Mouse (Mus musculus) adrenal gland, postnatal 36 days (tissue): Measurements from ENCODE around the gene 1700069L16Rik. TPM values are rescaled to one million over a fixed set of nuclear protein-coding genes. Genes with fewer than 3 reads are reported as not detected.

Experiments used
- DNase-seq, 2 experiments: peaks; one replicate each; pipeline ENCODE4 v3.0.0; 2021; ENCODE audit warnings: mixed read lengths in 1 of 2
- total RNA-seq, 2 experiments: library from RNA; stranded (reverse); gene quantifications; 2 replicates each; pipeline ENCODE4 v1.2.3; 2021

Gene 1700069L16Rik
- total RNA-seq, 2 experiments from 2014 or later = not detected

DNA sequence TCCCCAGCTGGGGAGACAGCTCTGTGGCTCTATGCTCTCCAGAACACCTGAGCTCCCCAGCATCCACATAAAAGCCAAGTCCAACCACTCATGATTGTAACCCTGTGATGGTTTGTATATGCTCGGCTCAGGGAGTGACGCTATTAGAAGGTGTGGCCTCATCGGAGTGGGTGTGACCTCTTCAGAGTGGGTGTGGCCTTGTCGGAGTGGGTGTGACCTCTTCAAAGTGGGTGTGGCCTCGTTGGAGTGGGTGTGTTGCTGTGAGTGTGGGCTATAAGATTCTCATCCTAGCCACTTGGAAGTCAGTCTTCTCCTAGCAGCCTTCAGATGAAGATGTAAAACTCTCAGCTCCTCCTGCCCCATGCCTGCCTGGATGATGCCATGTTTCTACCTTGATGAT, 37.1 kb downstream of the 1700069L16Rik start:
- DNase-seq = no peak

DNA sequence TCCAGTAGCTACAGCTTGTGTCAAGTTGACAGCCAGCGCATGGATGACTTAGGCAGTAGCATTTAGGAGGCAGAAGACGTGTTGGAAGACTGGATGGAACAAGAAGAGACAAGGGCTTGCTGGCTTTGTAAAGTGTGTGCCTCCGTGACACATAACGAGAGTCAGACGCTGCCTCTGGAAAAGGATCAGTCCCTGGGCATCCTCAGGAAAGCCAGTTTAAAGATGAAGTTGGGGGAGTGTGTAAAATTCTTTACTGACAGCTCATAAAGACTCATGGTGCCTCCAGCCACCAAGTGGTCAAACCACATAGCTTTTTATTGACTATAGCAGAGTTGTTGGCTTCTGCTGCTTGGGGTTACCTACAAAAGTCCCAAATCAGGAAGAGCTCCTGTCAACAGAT, 39.1 kb downstream of the 1700069L16Rik start:
- no peak for DNase-seq

DNA sequence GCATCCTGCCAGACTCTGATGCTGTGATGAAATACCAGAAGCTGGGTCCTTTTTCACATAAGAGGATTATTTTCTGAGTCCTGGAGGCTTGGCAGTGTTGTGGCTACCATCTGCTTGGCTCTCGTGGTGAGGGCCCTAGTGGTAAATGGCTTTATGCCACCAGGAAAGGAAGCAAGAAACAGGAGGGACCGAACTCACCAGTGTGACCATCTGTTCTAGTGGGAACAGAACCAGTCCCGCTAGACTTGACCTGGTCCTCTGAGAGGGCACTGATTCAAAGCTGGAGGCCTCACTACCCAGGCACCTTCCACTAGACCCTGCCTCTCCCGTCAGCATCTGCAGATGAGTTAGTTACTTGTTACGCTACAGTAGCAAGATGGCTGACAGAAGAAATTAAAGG, 41.3 kb downstream of the 1700069L16Rik start:
- no peak for DNase-seq

DNA sequence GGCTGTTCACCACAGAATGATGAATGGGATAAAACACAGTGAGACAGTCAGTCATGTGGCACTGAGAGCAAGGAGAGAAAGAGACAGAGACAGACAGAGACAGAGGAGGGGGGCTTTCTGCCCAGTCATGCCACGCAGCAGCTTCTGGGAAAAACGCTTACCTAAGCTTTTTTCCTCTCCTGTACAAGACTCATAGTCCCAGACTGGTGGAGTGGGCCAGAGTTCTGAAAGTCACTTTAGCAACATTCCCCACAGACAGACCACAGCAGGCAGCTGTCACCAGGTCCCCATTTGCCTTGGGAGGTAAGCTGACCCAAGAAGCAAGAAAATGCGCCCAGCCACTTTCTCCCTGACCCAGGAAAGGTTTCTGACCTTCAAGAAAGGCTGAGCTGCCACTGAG, 42.1 kb downstream of the 1700069L16Rik start:
- no peak for DNase-seq

DNA sequence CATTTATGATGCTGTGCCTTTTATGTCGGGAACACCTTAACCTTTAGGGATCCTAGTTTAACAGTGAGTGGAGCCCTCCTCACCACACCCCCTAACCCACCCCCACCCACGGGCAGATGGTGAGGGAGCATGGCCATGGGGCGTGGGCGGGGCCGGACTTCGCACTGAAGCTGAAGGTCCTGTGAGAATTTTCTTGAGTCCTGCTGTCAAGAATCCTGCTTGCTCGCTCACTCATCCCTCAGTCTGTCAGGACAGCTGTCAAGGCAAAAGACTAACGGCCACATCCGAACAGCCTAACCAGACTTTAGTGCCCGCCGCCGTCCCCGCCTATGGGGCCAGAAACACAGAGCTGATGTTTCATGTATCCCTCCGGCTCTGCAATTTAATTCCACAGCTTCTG, 43.4 kb downstream of the 1700069L16Rik start:
- DNase-seq = no peak

DNA sequence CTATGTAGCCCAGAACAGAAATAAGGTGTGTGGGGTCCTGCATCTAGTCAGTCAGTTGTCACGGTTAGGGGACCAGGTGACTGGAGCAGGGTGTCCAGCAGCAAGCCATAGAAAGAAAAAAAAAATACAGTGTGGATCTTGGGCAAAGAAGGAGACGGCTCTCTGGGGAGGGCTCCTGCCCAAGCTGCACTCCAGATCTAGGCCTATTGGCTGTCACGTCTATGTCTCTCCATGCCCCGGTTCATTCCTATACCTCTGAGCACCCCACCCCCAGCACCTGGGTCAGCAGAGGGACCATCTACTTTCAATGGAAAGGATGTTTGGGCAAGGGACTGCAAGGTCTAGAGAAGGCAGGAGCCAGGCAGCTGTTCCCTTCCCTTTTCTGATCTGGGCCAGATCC, 45.1 kb downstream of the 1700069L16Rik start:
- no peak for DNase-seq

DNA sequence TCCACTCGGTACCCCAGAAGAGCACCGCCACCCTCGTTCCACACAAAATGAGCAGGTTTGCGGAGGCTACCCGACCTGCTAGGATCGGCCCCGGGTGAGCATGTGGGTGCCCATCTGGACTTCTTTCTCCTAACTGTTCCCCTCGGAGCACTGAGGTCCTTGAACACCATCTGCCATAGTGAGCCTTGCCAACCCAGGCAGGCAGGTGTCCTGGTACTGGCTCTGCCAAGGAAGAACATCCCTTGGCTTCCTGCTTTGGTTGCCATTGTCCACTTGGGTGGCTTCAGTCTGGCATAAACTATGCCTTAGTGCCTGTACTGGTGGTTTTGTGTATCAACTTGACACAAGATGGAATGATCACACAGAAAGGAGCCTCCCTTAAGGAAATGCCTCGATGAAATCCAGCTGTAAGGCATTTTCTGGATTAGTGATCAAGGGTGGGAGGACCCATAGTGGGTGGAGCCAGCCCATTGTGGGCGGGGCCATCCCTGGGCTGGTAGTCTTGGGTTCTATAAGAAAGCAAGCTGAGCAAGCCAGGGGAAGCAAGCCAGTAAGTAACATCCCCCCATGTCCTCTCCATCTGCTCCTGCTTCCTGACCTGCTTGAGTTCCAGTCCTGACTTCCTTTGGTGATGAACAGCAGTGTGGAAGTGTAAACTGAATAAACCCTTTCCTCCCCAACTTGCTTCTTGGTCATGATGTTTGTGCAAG, 45.7 kb downstream of the 1700069L16Rik start:
- DNase-seq = no peak

DNA sequence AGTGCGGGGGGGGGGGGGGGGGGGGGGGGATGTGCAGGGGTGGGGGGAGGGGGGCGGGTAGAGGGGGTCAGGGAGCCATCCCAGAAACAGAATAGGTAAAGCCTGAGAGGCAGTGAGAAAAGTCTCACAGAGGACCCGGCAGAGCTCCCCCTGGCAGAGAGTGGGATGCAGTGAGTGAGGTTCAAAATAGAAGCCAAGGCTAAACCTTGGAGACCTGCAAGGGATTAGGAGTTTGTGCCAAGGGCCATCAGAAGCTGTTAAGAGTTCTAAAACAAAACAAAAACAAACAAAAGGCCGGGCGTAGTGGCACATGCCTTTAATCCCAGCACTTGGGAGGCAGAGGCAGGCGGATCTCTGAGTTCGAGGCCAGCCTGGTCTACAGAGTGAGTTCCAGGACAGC, 47.0 kb downstream of the 1700069L16Rik start:
- no peak for DNase-seq

DNA sequence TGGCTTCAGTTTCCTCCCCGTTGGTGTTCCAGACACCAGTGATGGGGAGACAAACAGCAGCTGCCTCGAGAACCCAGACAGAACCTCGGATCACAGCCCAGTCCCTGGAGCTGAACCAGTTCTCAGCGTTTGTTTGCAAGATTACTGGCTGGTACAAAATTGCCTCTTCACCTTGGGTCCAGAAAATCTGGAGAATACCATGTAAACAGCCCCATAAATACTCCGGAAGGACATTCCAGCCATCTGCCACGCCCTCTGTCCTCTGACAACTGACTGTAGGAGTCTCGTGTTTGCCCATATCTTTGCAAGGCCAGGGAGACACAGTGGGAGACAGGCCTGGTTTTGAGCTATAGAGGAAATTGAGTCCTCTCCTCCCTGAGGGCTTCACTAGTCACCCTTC, 49.7 kb downstream of the 1700069L16Rik start:
- DNase-seq = no peak

DNA sequence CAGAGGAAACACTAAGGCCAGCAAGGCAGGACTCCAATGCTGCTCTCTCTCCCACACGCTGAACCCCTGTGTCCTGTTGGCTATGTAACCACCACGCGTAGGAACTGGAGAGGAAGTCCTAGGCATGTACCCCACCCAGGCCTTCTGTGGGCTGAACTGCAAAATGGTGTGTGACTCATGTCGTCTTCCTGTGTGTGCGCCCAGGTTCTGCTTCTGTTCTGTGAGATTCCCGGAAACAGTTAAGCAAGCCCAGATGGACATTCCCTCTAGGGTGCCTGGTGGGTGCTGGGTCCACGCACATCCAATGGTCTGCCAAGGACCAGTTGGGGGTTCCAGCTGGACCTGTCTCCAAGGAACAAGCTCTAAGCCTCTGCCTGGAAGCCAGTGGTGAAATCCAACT, 52.1 kb downstream of the 1700069L16Rik start:
- peak; percentile 13 to 42 for DNase-seq

DNA sequence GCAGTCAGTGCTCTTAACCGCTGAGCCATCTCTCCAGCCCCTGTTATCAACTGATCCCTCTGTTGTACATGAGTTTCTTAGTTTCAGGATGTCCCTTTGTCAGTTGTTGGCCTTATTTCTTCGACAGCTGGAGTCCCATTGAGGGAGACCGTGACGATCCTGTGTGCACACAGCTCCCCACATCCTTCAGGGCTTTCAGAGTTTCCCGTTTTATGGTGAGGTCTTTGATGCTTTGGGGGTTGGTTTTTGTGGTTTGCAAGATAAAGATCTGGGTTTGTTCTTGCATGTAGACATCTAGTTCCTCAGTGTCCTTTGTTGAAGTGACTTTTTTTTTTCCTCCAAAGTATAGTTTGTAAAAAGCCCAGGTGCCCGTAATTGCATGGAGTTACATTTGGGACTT, 54.0 kb downstream of the 1700069L16Rik start:
- no peak for DNase-seq

DNA sequence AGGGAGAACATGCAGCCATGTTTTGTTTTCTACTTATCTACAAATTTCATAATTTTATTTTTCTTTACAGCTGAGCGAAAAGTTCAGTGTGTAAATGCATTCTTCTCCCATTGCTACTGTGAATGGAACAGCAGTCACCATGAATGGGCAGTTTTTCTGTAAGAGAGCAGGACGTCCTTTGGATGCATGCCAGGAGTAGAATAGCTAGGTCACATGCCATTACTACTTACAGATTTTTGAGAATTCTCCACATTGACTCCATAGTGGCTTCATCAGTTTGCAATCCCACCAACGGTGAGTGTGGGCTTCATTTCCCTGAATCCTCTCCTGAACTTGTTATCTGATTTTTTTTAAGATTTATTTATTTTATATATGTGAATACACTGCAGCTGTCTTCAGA, 54.5 kb downstream of the 1700069L16Rik start:
- DNase-seq = no peak

DNA sequence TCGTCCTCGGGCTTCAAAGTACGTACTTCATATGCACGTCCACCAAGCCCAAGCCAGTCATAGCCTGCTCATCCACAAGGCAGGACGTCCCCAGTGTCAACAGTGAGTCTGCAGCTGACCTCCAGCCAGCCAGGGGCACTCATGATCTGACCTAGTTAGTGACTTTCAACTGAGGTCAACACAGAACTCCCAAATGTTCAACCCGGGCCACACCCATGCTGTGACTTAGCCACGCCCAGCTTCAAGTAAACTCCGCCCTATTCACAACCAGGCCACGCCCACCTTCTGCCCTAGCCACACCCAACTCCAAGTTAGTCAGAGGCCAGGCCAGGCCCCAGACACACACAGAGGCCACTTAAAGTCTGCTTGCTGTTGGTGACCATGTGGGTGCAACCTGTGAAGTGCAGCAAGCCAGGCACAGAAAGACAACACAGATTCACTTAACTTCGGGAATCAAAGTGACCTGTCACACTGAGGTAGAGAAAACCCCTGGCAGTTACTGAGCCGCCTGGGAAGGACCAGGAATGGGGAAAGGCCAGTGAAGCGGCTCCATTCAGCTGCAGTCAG, 59.9 kb downstream of the 1700069L16Rik start:
- DNase-seq = no peak

DNA sequence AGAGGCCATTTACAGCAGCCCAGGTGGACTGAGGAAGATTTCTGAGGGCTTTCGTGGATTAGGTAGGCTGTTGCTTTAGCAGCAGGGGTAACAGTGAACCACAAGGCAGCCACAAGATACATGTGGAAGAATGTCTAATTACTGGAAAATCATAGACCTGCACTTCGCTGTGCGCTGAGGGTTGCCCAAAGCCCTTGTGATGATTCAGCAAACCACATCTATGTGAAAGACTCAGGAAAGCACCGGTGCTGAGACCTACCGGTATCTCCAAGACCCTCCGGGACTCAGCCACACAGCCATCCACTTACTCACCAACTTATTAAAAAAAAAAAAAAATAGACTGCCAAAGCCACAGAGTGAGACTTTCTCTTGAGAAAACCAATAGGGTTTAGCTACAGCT, 60.4 kb downstream of the 1700069L16Rik start:
- DNase-seq = no peak

DNA sequence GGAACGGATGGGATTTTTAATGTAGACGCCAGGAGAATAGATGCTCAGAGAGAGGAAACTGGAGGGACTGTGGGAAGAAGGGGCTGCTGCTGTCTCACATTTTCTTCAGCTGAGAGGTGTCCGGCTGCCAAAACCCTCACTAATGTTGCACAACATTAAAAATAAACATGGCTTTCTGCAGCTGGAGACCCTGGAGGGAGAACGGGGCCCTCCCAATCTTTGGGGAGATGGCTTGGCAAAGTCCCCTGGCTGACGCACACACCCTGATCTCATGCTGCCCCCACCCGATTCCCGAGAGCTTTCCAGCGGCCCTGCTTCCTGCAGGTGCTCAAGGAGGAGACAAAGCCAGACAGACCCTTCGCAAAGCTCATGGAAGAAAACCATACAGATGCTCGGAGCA, 63.7 kb downstream of the 1700069L16Rik start:
- DNase-seq = no peak

DNA sequence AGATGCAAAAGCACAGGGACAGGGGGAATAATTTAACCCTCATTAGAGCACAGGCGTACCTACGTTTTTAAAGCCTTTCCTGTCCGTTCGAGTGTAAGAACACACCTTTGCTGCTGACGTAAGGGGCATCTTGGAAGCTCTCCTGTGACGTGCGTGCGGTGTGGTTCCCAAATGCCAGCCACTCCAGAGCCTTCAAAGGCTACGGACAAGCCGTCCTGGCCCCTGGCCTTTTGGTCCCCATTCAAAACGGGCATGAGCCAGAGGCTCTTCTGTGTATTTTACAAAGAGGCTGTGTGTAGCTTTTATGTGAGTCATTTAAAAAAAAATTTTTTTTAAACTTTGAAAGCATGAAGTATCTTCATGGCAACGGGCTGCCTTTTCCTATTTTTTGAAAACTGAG, 69.8 kb downstream of the 1700069L16Rik start:
- DNase-seq = no peak

DNA sequence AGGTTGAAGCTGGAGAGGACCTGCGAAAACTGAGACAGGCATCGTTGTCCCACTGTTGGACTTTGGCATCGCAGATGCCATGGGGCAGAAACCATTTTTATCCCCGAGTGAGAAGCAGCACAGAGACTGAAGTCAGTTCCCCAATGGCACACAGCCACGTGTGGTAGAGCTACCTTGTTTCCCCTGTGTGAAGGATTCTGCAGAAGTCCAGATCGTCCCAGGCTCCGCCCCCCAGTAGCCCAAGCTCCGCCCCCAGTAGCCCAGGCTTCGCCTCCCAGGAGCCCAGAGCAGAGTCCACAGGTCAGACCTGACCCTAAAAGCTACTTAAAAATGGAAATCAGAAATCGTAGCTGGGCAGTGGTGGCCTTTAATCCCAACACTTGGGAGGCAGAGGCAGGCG, 70.4 kb downstream of the 1700069L16Rik start:
- no peak for DNase-seq

DNA sequence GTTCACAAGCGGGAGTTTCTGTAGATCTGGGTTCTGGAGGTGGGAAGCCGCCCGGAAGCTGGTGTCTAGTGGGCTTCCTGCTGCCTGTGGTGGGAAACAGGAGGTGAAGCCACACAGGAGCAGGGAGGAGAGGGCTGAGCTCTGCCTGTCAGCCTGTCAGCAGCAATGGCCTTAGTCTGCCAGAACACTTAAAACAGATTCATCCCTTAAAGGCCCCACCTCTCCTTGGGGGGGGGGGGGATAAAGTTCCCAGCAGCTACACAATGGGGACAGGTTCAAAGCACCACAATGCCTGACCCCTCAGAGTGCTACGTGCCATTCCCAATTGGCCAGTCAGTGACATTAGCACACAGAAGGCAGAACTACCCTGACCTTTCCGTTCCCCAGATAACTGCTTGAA, 72.4 kb downstream of the 1700069L16Rik start:
- DNase-seq = no peak

DNA sequence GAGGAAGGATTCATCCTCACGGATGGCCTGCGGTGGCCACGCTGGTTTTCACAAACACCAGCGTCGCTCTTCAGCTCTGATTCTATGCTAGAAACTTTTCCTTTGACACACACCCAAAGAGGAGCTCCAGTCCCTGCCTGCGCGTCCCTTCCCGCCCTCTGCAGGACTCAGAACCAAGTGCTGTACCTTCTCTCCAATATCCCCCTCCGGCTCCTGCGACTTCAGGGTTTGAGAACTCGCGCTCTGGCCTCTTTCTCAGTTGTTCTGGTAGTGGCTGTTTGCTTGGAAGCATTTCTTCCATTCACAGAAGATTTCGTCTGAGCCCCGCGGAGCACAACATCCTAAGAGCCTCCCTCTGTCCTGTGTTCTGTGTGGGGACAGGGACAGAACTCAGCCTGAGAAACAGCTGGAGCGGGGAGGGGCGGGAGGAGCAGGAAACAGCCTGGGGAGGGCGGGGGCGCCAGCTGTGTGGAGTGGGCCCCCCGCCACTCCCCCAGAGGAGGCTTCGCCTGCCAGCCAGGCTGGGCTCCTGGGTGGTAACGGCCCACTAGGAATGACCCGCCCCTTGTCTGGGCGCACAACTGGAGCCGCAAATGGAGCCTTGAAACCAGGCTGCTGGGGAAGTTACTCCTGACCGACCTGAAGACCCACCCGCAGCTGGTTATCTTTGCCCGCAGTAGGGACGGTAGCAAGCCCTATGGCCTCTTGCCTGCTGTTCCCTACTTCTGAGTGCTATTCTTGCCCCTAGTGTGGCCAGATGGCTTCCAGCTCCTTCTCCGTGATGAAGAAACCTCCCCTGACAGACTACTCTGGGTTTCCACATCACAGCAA, 74.3 kb downstream of the 1700069L16Rik start, which contains the start of gene Cmklr1:
Gene Cmklr1, minus strand, starts transcription at position 392 of the 831 bp plus-strand sequence.
- peak; percentile 47 to 72 for DNase-seq

DNA sequence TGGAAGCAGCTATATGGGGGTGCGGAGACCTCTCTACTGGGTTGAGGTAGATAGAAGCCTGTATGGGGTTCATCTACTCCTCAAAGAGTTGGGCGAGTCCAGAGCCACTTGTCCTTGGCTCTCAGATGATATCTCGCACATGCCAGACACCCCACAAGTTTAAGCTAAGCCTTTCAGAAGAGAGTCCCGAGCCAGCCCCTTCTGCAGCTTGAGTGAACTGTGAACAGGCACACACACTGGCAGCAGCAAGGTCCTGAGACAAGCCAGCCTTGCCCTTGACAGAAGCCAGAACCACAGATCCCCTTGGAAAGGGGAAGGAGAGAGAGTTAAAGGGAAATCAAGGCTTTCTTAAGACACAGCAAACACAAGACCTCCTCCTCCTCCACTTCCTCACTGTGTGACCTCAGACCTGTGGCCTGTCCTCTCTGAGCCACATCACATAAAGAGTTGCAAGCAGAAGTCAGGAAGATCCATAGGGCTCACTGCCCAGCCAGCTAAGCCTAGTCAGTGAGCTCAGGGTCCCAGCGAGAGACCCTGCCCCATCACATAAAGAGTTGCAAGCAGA, 75.8 kb downstream of the 1700069L16Rik start:
- no peak for DNase-seq

DNA sequence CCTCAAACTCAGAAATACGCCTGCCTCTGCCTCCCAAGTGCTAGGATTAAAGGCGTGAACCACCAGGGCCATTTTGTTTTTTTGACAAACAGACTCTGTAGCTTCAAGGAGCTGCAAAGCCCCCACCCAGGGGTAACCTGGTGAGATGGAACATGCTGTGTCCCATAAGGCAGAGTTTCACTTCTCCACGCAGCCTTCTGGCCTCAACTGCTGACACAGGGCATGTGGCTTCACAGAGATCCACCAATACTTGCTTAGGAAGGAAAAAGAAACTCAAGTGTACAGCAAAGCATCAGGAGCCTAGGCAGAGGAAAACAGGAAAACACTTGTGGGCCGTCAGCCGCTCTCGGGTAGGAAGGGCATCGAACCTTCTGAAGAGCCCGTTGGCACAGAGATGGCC, 77.4 kb downstream of the 1700069L16Rik start:
- DNase-seq = no peak

DNA sequence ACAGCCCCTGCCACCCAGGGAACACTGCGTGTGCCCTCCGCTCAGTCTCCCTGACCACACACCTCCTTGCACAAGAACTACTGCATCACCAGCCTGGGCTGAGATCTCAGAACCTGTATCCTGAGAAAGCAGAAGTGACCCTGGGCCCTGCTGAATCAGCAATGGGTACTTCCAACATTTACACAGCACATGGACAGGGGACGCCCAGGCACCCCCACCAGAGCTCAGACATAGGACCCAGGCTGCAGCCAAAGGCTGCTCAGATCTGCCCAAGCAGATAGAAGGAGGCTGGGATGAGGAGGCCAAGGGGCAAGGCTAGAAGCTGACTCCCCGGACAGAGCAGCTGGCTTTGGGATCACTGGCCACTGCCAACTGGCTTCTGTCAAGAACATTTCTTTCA, 80.1 kb downstream of the 1700069L16Rik start:
- peak in 1 of 2 experiments; percentile 44 for DNase-seq
